Mouse (Mus musculus) liver (tissue): Measurements from ENCODE around the gene Vwa1.

ENCODE experiments used
- DNase-seq: peaks from one replicate; pipeline ENCODE4 v3.0.0-alpha.2; 2020; ENCODE audit warnings: mixed read lengths

Vwa1 gene

GRCm38 (mm10) chr4:155779498-155779897, 5.0 kb upstream of the Vwa1 start:
- DNase-seq = no peak

GRCm38 (mm10) chr4:155777816-155778215, 3.3 kb upstream of the Vwa1 start:
- no peak for DNase-seq

GRCm38 (mm10) chr4:155776704-155777335, 2.3 kb upstream of the Vwa1 start:
- DNase-seq = no peak

GRCm38 (mm10) chr4:155775855-155776254, 1.4 kb upstream of the Vwa1 start:
- DNase-seq = no peak

- no peak for DNase-seq
Measured at GRCm38 (mm10) chr4:155774971-155775740, 658 bp upstream of the Vwa1 start.

- DNase-seq = no peak
Measured at GRCm38 (mm10) chr4:155773335-155774078, 991 bp downstream of the Vwa1 start.

GRCm38 (mm10) chr4:155772786-155773185, 1.7 kb downstream of the Vwa1 start:
- no peak for DNase-seq

- DNase-seq = no peak
Measured at GRCm38 (mm10) chr4:155771706-155772105, 2.8 kb downstream of the Vwa1 start.

GRCm38 (mm10) chr4:155770626-155771025, 3.9 kb downstream of the Vwa1 start:
- DNase-seq = no peak

GRCm38 (mm10) chr4:155769880-155770512, 4.5 kb downstream of the Vwa1 start:
- DNase-seq = peak; percentile 91

GRCm38 (mm10) chr4:155769496-155769879, 5.0 kb downstream of the Vwa1 start:
- DNase-seq = no peak

GRCm38 (mm10) chr4:155762357-155762756, 12.1 kb downstream of the Vwa1 start:
- no peak for DNase-seq

GRCm38 (mm10) chr4:155761356-155762099, 13.0 kb downstream of the Vwa1 start:
- DNase-seq = no peak

- peak; percentile 97 for DNase-seq
Measured at GRCm38 (mm10) chr4:155760613-155761355, 13.7 kb downstream of the Vwa1 start, which contains the start of gene Atad3a. TSS of gene Atad3a (minus strand) at chr4:155761093.

- DNase-seq = peak; percentile 49
Measured at GRCm38 (mm10) chr4:155759862-155760612, 14.5 kb downstream of the Vwa1 start.

GRCm38 (mm10) chr4:155757011-155757410, 17.5 kb downstream of the Vwa1 start:
- no peak for DNase-seq

GRCm38 (mm10) chr4:155746575-155747490, 27.7 kb downstream of the Vwa1 start:
- DNase-seq = no peak

- DNase-seq = no peak
Measured at GRCm38 (mm10) chr4:155746036-155746548, 28.4 kb downstream of the Vwa1 start.

- DNase-seq = no peak
Measured at GRCm38 (mm10) chr4:155745136-155745535, 29.4 kb downstream of the Vwa1 start.
